Mouse (Mus musculus) embryonic facial prominence, embryonic 11.5 days (tissue): ENCODE measurements around the gene Ccdc177. TPM values are rescaled to one million over a fixed set of nuclear protein-coding genes. Genes with fewer than 3 reads are reported as not detected.
A peak's percentile ranks its signal among the peaks of the same experiment; 100 is the strongest.

Experiments
- ATAC-seq: fragments of 200-750 bp; cut with Nextera tagmentation; replicated peaks from 2 replicates; pipeline ENCODE4 v1.8.0; 2017; ENCODE audit warnings: low read depth; ENCODE audit not compliant: insufficient number of reproducible peaks, low FRiP score, low TSS enrichment
- DNase-seq: peaks from one replicate; pipeline ENCODE4 v3.0.0-alpha.2; 2015; ENCODE audit warnings: low spot score
- H3K27ac ChIP-seq: fragments of 300-500 bp; sonication (generic); replicated peaks from 2 replicates; pipeline ENCODE4 v1.5.1; 2014; ENCODE audit warnings: mild to moderate bottlenecking, low read depth, low read length, control low read depth
- H3K27me3 ChIP-seq: fragments of 300-500 bp; sonication (generic); 2 replicates; pipeline ENCODE4 v1.6.1; 2014; ENCODE audit warnings: mild to moderate bottlenecking, low read length, moderate library complexity, mixed read lengths; ENCODE audit not compliant: control insufficient read depth, insufficient read depth
- H3K36me3 ChIP-seq: fragments of 300-500 bp; sonication (generic); replicated peaks from 2 replicates; pipeline ENCODE4 v1.6.1; 2014; ENCODE audit warnings: low read depth, mild to moderate bottlenecking, low read length, moderate library complexity, mixed read lengths; ENCODE audit not compliant: control insufficient read depth, insufficient read depth
- H3K4me1 ChIP-seq: fragments of 300-500 bp; sonication (generic); 2 replicates; pipeline ENCODE4 v1.6.1; 2014; ENCODE audit warnings: low read length, mixed read lengths; ENCODE audit not compliant: control insufficient read depth, insufficient read depth
- H3K4me2 ChIP-seq: fragments of 300-500 bp; sonication (generic); 2 replicates; pipeline ENCODE4 v1.6.1; 2014; ENCODE audit warnings: low read depth, mild to moderate bottlenecking, control low read depth, low read length, moderate library complexity
- H3K4me3 ChIP-seq: fragments of 300-500 bp; sonication (generic); 2 replicates; pipeline ENCODE4 v1.5.1; 2014; ENCODE audit warnings: low read depth, low read length, control low read depth
- H3K9ac ChIP-seq: fragments of 300-500 bp; sonication (generic); replicated peaks from 2 replicates; pipeline ENCODE4 v1.6.1; 2014; ENCODE audit warnings: mild to moderate bottlenecking, control low read depth, low read length
- H3K9me3 ChIP-seq: fragments of 300-500 bp; sonication (generic); replicated peaks from 2 replicates; pipeline ENCODE4 v1.6.1; 2016; ENCODE audit warnings: mild to moderate bottlenecking, low read length, inconsistent platforms, mixed read lengths; ENCODE audit not compliant: control insufficient read depth
- WGBS: fragments of 180-500 bp; shearing (Covaris S2); extraction: QIAGEN DNeasy Blood & Tissue Kit; methylation state at CpG from one replicate; pipeline ENCODE4 v1.1.7; 2014; 5-methylcytosine and 5-hydroxymethylcytosine counted together
- polyA plus RNA-seq: library from polyadenylated mRNA; unstranded; fragments of >200 nt; fragmentation: Nextera tagmentation; extraction: Ambion mirVana; gene quantifications from 2 replicates; pipeline ENCODE4 v1.2.1, GENCODE M21; 2014

Gene Ccdc177
- polyA plus RNA-seq, 1 experiment from 2014 or later = 1.3 TPM

DNA sequence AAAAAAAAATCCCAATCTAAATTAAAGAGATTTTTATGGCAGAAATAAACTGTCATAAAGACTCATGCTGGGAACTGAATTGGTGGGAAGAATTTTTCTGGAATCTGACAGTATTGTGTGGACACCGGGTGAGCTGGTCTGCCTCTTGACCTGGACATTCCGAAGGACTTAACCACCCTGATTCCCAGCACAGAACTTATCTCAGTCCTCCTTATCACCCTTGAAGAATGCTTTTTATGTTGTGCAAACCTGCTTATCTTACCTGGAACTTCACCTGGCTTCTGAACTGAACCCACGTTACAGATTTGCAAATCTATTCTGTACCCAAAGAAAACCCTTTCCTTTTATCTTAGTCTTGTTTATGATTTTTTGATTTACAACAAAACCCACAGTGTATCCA is 21.7 kb upstream of the Ccdc177 start:
- H3K27ac ChIP-seq = no peak overlapping the region

DNA sequence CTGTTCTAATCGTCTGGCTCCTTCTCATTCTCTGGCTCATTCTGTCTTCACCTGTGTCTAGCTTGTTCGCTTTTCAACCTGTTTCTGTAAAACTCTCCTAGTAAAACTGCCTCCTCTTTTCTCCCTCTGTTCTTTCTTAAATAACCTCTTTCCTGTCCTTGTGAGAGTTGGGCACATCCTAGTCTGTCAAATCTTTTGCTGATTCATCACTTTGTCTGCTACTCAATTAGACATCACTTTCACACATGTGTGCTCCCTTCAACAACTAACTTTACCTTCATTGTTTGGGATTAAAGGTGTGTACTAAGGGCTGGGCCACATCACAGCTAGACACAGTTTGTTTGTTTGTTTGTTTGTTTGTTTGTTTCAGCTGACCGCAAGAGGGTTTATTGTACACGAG is 19.3 kb upstream of the Ccdc177 start:
- Histone ChIP-seq H3K27ac (no peak overlapping the region), H3K27me3 (no peaks in the 10 kb centered on the region), H3K4me2 (no peak overlapping the region), H3K9ac (no peak overlapping the region), H3K4me3 (no peak overlapping the region), H3K36me3 (no peaks in the 10 kb centered on the region), H3K4me1 (no peaks in the 10 kb centered on the region), H3K9me3 (no peaks in the 10 kb centered on the region)
- no peak for DNase-seq
- WGBS = 93% methylated on average over 4 of the region's 4 CpGs
- no peak for ATAC-seq

More for the DNA sequence above, 21.7 kb upstream of the Ccdc177 start:
- ATAC-seq (no peak), DNase-seq (no peak)
- H3K36me3 ChIP-seq = no peaks in the 10 kb centered on the region
- H3K4me3 ChIP-seq = no peak overlapping the region
- H3K4me1 ChIP-seq = no peaks in the 10 kb centered on the region
- no peaks in the 10 kb centered on the region; the same call in 1 of the 2 replicates for H3K27me3 ChIP-seq
- H3K9ac ChIP-seq = no peak overlapping the region
- no peak overlapping the region for H3K4me2 ChIP-seq
- H3K9me3 ChIP-seq = no peaks in the 10 kb centered on the region
- 84% methylated on average over 3 of the region's 3 CpGs for WGBS

DNA sequence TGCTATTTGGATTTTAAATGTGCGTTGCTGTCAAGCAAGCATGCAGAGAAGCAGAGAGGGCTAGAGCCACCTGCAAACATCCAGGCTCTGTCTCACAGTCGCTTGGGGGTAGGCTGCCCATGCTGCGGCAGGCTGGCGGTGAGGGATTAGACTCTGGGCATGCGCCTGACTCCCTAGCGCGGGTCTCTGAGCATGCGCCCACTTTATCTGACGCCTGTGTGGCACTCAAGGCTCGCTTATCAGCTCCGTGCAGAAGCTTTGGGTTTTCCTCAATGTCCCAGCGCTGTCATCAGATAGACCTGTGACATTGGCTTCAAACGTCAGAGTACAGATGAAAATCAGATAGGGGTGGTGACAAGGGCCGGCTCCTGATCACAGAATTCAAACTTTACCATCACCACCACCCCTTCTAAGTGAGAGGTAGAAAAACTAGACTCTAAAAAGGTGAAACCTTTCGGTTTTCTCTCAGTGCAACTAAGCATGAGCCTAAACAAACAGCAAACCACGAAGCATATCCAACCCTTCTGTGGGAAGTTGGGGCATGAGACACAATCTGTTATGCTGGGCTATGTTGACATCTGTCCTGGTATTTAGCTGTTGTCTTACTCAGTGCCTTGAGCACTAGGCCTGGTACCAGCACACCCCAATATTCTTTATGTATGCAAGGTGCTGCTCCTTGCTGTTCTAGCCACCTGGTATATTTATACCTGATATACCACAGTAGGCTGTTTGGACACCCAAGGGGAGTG is 17.9 kb upstream of the Ccdc177 start:
- no peak overlapping the region for H3K27ac ChIP-seq
- no peaks in the 10 kb centered on the region for H3K27me3 ChIP-seq
- no peak overlapping the region for H3K4me2 ChIP-seq
- 78% methylated on average over 16 of the region's 16 CpGs for WGBS
- no peaks in the 10 kb centered on the region for H3K4me1 ChIP-seq
- DNase-seq = peak; percentile 14
- no peak overlapping the region for H3K4me3 ChIP-seq
- H3K9me3 ChIP-seq = no peaks in the 10 kb centered on the region
- no peaks in the 10 kb centered on the region for H3K36me3 ChIP-seq
- H3K9ac ChIP-seq = no peak overlapping the region
- 0 out of 2 replicates have a peak, but pooled peaks have one; percentile 34 for ATAC-seq

DNA sequence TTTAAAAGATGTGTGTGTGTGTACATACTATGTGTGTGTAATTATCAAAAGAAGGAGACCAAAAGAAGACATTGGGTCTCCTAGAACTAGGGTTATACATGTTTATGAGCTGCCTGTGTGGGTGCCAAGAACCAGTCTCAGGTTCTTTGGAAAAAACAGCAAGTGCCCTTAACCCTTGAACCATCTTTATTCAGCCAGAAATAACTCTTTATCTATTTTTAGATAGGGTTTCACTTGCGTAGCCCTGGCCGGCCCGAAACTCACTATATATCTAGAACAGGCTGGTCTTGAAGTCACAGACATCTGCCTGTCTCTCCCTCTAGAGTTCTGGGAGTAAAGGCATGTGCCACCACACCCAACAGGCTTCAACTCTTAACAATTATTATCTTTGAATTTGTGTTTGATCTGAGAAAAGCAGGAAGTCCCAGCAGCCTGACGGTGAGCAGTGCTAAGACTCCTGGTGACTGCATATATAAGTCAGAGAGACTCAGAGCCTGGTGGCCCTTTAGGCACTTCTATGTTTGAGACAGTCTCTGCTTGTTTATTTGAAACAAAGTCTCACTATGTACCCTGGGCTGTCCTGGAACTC is 15.7 kb upstream of the Ccdc177 start:
- H3K27me3 ChIP-seq = no peaks in the 10 kb centered on the region
- ATAC-seq = no peak
- no peak overlapping the region for H3K4me3 ChIP-seq
- no peaks in the 10 kb centered on the region for H3K4me1 ChIP-seq
- 86% methylated on average over 4 of the region's 4 CpGs for WGBS
- H3K9ac ChIP-seq = no peak overlapping the region
- no peak overlapping the region for H3K27ac ChIP-seq
- H3K4me2 ChIP-seq = no peak overlapping the region
- no peaks in the 10 kb centered on the region for H3K36me3 ChIP-seq
- DNase-seq = no peak
- H3K9me3 ChIP-seq = no peaks in the 10 kb centered on the region

DNA sequence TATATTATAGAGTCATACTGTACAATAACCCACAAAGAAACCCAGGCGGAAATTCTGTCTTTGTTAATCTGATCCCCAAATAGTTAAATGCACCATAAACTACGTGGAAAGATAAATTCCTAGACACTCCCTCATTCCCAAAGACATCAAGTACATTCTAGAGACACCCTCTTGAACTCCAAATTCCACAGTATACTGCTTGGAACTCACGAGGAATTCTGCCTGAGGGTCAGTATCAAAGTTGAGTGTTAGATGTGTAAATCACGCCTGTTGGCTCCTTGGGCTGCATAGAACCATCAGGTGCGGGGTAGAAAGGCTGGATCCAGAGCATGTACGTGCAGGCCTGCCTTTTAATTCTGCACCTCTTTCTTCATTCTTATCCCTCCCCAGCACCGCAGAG is 14.3 kb upstream of the Ccdc177 start:
- Histone ChIP-seq H3K9me3 (no peaks in the 10 kb centered on the region), H3K27ac (no peak overlapping the region), H3K4me3 (no peak overlapping the region), H3K9ac (no peak overlapping the region), H3K27me3 (no peaks in the 10 kb centered on the region), H3K4me2 (no peak overlapping the region), H3K36me3 (no peaks in the 10 kb centered on the region), H3K4me1 (no peaks in the 10 kb centered on the region)
- 70% methylated on average over 7 of the region's 7 CpGs for WGBS
- ATAC-seq (no peak), DNase-seq (no peak)

DNA sequence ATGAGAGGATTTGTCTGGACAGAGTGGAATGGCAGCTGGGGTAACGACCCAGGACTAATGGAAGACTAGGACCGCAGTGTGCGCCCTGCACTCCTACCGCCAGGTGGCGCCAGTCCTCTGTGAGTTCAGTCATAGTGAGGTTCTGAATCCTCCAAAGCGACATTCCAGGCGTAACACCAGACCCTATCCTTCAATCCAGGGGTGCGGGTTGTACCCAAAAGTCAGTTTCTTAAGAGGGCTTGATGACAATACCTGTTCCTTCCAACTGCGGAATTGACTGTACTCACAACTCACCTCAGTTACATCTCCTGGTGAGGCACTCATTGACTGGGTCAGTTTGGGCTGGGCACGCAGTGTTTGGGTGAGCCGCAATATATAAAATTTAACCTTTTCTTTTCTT is 9.2 kb upstream of the Ccdc177 start:
- H3K4me3 ChIP-seq = no peak overlapping the region
- no peaks in the 10 kb centered on the region for H3K36me3 ChIP-seq
- H3K27ac ChIP-seq = no peak overlapping the region
- no peaks in the 10 kb centered on the region for H3K4me1 ChIP-seq
- ATAC-seq (no peak; the same call in 1 of the 2 replicates), DNase-seq (peak; percentile 95)
- H3K9ac ChIP-seq = no peak overlapping the region
- H3K9me3 ChIP-seq = no peaks in the 10 kb centered on the region
- no peak overlapping the region for H3K4me2 ChIP-seq
- no peaks in the 10 kb centered on the region for H3K27me3 ChIP-seq
- 19% methylated on average over 11 of the region's 11 CpGs for WGBS

DNA sequence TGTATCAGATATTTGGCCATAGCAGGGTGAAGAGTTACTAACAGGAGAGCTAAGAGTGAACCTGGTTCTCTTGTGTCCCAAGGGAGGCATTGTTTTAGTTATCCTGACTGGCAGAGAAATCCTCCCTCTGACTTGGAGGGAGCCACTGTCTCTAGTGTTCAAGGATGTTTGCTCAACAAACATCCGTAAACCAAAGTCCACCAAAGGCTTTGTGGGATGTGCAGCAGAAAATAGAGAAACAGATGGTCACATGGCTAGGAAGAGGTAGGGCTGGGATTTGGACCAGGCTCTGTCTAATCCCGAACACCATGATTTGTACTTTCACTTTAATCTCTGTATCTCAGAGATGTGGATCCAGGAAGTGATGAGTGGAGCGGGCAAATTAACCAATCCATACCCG is 3.6 kb upstream of the Ccdc177 start:
- Histone ChIP-seq H3K4me1 (peaks cover 3% of the 10 kb centered on the region; the same call in 1 of the 2 replicates), H3K27me3 (peaks cover 9% of the 10 kb centered on the region), H3K9ac (no peak overlapping the region), H3K4me3 (no peak overlapping the region), H3K36me3 (no peaks in the 10 kb centered on the region), H3K4me2 (no peak overlapping the region), H3K9me3 (no peaks in the 10 kb centered on the region), H3K27ac (no peak overlapping the region)
- DNase-seq (no peak), ATAC-seq (no peak)
- WGBS = 80% methylated on average over 4 of the region's 4 CpGs

DNA sequence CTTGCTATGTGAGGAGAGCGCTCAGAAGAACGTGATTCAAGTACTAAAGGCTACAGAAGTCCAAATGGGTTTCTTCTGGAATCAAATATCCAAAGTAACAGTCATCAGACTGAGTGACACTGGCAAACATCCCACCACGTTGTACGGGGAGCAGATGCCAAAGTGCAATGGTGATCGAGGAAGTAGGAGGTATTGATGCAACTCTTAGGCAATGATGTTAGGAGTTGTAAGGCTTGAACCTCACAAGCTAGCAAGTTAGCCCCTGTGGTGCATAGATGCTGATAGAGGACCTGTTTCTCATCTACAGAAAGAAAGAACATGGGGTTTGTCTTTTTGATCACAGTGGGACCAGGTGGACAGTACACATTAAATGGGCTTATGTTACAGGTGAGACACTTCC is 2.5 kb upstream of the Ccdc177 start:
- H3K9ac ChIP-seq = no peak overlapping the region
- ATAC-seq (no peak), DNase-seq (no peak)
- H3K4me1 ChIP-seq = peaks cover 9% of the 10 kb centered on the region
- H3K27ac ChIP-seq = no peak overlapping the region
- H3K4me2 ChIP-seq = no peak overlapping the region
- no peaks in the 10 kb centered on the region for H3K9me3 ChIP-seq
- no peak overlapping the region for H3K4me3 ChIP-seq
- 90% methylated on average over 5 of the region's 5 CpGs for WGBS
- H3K27me3 ChIP-seq = peaks cover 20% of the 10 kb centered on the region
- H3K36me3 ChIP-seq = no peaks in the 10 kb centered on the region; the same call in 1 of the 2 replicates
